Mouse (Mus musculus) hindbrain, embryonic 10.5 days (tissue): ENCODE measurements at regions not wholly inside any gene's neighbourhood (a gene's known extent, or its start where the extent isn't known, plus 50 kb on each side); places are given as distances from the start of the nearest gene placed in this dataset.
A peak's percentile ranks its signal among the peaks of the same experiment; 100 is the strongest.
"Not testable (repeated sequence)": the region's sequence is repeated elsewhere in the genome, so short reads cannot be mapped to it uniquely, and the experiment has no call there.

ENCODE experiments used
- DNase-seq: peaks from one replicate; pipeline ENCODE4 v3.0.0-alpha.2; 2017; ENCODE audit warnings: low spot score
- H3K27ac ChIP-seq: fragments of 300-500 bp; sonication (generic); 2 replicates; pipeline ENCODE4 v1.5.1; 2016; ENCODE audit warnings: mild to moderate bottlenecking, moderate library complexity
- H3K27me3 ChIP-seq: fragments of 300-500 bp; sonication (generic); 2 replicates; pipeline ENCODE4 v1.6.1; 2016; ENCODE audit warnings: mild to moderate bottlenecking; ENCODE audit not compliant: poor library complexity, insufficient read depth, severe bottlenecking
- H3K36me3 ChIP-seq: fragments of 300-500 bp; sonication (generic); 2 replicates; pipeline ENCODE4 v1.6.1; 2016; ENCODE audit warnings: mild to moderate bottlenecking, moderate library complexity
- H3K4me1 ChIP-seq: fragments of 300-500 bp; sonication (generic); replicated peaks from 2 replicates; pipeline ENCODE4 v1.6.1; 2016; ENCODE audit warnings: mild to moderate bottlenecking
- H3K4me3 ChIP-seq: fragments of 300-500 bp; sonication (generic); 2 replicates; pipeline ENCODE4 v1.5.1; 2016; ENCODE audit warnings: mild to moderate bottlenecking, moderate library complexity
- H3K9me3 ChIP-seq: fragments of 300-500 bp; sonication (generic); 2 replicates; pipeline ENCODE4 v1.6.1; 2016; ENCODE audit warnings: mild to moderate bottlenecking, moderate library complexity
- WGBS: fragments of 180-500 bp; shearing (Covaris S2); methylation state at CpG from one replicate; pipeline ENCODE4 v1.1.7; 2016; 5-methylcytosine and 5-hydroxymethylcytosine counted together

GRCm38 (mm10) chr9:98186757-98187300 is 100.4 kb upstream of the Nmnat3 start:
- no peak for DNase-seq
- Histone ChIP-seq H3K27me3 (no peaks in the 10 kb centered on the region), H3K36me3 (no peaks in the 10 kb centered on the region), H3K4me3 (no peak overlapping the region), H3K4me1 (peaks cover 5% of the 10 kb centered on the region; the same call in 1 of the 2 replicates), H3K27ac (no peak overlapping the region), H3K9me3 (no peaks in the 10 kb centered on the region)
- WGBS = 79% methylated on average over 10 of the region's 10 CpGs

DNA sequence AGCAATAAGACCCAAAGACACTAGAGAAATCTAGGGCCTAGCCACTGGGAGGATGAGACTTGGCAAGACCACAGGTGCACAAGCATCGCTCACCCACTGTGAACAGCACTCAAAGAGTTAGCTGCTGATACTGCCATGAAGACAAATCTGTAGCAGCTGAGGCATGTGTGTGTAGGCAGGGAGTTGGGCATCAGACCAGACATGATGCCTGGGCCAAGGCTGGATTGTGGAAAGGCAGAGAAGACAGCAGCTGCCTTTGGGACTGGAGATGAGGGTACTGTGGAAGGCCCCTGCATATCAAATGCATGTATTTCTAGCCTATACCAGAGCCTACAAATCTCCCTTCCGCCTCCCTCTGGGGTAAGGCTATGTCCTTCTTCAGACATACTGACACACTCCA is 92.9 kb upstream of the Nmnat3 start:
- Histone ChIP-seq H3K4me1 (no peaks in the 10 kb centered on the region), H3K4me3 (no peak overlapping the region), H3K36me3 (no peaks in the 10 kb centered on the region), H3K27ac (no peak overlapping the region), H3K9me3 (no peaks in the 10 kb centered on the region), H3K27me3 (no peaks in the 10 kb centered on the region)
- no peak for DNase-seq
- WGBS = 89% methylated on average over 2 of the region's 2 CpGs

DNA sequence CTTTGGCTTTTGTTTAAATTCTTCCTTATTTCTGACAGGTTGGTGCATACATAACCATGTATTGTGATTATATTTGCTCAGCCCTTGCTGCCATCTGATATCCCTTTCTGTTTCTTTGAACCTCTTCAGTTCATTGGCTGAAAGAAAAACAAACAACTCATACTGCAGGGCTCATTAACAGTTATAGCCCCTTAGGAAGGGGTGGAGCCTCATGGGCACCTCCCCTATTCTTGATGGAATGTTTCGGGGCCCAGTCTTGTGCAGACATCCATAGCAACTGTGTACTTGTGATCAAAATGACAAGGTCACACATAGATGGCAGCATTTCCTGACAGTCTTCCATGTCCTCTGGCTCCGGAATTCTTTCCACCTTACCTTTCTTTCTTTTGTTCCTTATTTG is 68.4 kb upstream of the Nmnat3 start:
- Histone ChIP-seq H3K4me3 (no peak overlapping the region), H3K36me3 (no peaks in the 10 kb centered on the region), H3K27me3 (no peaks in the 10 kb centered on the region), H3K4me1 (0 out of 2 replicates have a peak, but pooled peaks cover 4% of the 10 kb centered on the region), H3K27ac (no peak overlapping the region), H3K9me3 (no peaks in the 10 kb centered on the region)
- WGBS = 80% methylated on average over 2 of the region's 2 CpGs
- DNase-seq = no peak

GRCm38 (mm10) chr9:98220367-98220766 is 66.9 kb upstream of the Nmnat3 start:
- H3K4me3 ChIP-seq = no peak overlapping the region
- WGBS = 85% methylated on average over 8 of the region's 8 CpGs
- no peak overlapping the region for H3K27ac ChIP-seq
- H3K27me3 ChIP-seq = no peaks in the 10 kb centered on the region
- no peak for DNase-seq
- 0 out of 2 replicates have a peak, but pooled peaks cover 4% of the 10 kb centered on the region for H3K4me1 ChIP-seq
- no peaks in the 10 kb centered on the region for H3K9me3 ChIP-seq
- no peaks in the 10 kb centered on the region for H3K36me3 ChIP-seq

DNA sequence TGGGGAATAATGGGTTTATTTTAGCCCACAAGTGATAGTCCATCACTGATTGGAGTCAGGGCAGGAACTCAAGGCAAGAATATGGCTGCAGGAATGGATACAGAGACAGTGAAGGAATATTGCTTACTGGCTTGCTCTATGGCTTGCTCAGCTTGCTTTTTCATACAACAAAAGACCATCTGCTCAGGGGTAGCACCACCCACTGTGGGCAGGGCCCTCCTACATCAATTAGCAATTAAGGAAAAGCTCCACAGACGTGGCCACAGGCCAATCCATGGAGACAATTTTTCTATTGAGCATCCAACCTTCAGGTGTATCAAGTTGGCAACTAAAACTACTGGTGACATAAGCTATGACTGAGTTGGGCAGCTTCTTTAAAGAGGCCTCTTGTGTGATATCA is 65.5 kb upstream of the Nmnat3 start:
- Histone ChIP-seq H3K27me3 (no peaks in the 10 kb centered on the region), H3K36me3 (no peaks in the 10 kb centered on the region), H3K9me3 (no peaks in the 10 kb centered on the region), H3K27ac (no peak overlapping the region), H3K4me1 (0 out of 2 replicates have a peak, but pooled peaks cover 4% of the 10 kb centered on the region), H3K4me3 (no peak overlapping the region)
- no peak for DNase-seq
- WGBS = 23% methylated on average over 1 of the region's 1 CpGs

- no peaks in the 10 kb centered on the region for H3K36me3 ChIP-seq
- 0 out of 2 replicates have a peak overlapping the region, but pooled peaks have one; percentile 12 for H3K27ac ChIP-seq
- WGBS = 90% methylated on average over 3 of the region's 3 CpGs
- H3K9me3 ChIP-seq = no peaks in the 10 kb centered on the region
- DNase-seq = no peak
- no peaks in the 10 kb centered on the region for H3K27me3 ChIP-seq
- 0 out of 2 replicates have a peak, but pooled peaks cover 2% of the 10 kb centered on the region for H3K4me1 ChIP-seq
- H3K4me3 ChIP-seq = no peak overlapping the region
Measured at GRCm38 (mm10) chr9:98228226-98228625, 59.0 kb upstream of the Nmnat3 start.

DNA sequence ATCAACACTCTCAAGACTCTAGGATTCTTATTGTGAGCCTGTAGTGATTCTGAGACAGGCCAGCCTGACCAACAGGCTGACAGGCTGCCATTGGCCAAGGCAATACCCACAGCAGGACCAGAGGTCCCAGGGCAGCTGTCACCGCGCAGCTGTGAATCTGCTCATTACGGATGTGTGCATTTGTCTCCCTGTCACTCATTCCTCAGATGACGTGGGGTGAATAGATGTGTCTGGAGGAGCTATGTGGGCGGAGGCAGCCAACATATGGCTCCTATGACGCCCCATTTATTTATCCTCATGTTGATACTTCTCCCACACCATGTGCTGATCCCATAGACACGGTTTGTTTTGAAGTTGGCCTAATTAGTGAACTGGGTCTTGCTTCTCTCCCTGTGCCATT is 58.3 kb upstream of the Nmnat3 start:
- no peak overlapping the region for H3K27ac ChIP-seq
- no peaks in the 10 kb centered on the region for H3K9me3 ChIP-seq
- H3K36me3 ChIP-seq = no peaks in the 10 kb centered on the region
- H3K27me3 ChIP-seq = no peaks in the 10 kb centered on the region
- 72% methylated on average over 7 of the region's 7 CpGs for WGBS
- H3K4me3 ChIP-seq = no peak overlapping the region
- H3K4me1 ChIP-seq = 0 out of 2 replicates have a peak, but pooled peaks cover 2% of the 10 kb centered on the region
- DNase-seq = peak; percentile 33

DNA sequence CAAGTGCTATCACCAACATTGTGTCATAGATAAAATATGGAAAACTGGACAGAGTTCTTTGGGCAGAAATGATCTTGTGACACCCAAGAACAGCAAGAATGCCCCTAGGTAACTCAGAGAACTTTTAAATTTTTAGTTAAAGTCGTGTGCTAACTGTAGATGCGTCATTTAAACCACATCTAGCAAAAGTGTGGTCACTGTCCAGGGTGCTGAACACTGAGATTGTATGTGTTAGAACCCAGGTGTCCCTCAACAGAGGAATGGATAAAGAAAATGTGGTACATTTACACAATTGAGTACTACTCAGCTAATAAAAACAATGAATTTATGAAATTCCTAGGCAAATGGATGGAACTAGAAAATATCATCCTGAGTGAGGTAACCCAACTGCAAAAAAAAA is 52.5 kb upstream of the Nmnat3 start:
- H3K4me3 ChIP-seq, H3K27me3 ChIP-seq, H3K27ac ChIP-seq, H3K9me3 ChIP-seq, H3K36me3 ChIP-seq, H3K4me1 ChIP-seq, DNase-seq: not testable (repeated sequence)
- WGBS = 56% methylated on average over 2 of the region's 2 CpGs
